Mouse (Mus musculus): ENCODE results near the gene Prm3.

DNA sequence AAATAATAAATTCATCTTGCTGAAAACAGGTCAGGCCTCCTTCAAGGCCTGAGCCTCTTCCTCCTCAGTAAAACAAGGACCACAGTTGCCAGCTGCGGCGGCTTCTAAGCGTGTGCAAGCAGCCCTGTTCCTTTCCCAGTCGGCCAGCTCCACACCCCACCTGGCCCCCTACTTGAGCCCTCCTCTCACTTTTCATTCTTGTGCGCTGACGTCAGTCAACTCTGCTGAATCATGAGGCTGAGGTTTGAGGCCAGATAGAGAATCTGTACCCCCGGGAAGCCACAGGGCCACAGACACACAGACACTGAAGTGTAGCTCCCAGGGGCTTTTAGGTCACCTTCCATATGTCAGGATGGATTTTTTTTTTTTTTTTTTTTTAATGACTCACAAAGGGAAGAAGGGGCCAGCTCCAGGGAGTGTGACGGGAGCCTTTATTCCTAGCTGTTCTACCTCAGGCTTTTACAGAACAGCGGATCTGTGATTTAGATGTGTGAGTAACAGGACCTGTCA, 8.8 kb downstream of the Prm3 start:
- TF ChIP-seq CTCF (IDR thresholded peaks at IDR 0.05; ENCODE audit: low read depth, low read length) (no peak), POLR2A (IDR thresholded peaks at IDR 0.05; ENCODE audit: borderline replicate concordance, low read depth, low read length) (no peak)
